Mouse (Mus musculus) kidney, adult 2 months (tissue): Measurements from ENCODE around the gene Egfl8. TPM values are rescaled to one million over a fixed set of nuclear protein-coding genes. Genes with fewer than 3 reads are reported as not detected.
A peak's percentile ranks its signal among the peaks of the same experiment; 100 is the strongest.

Experiments
- DNase-seq: peaks from one replicate; pipeline ENCODE4 v3.0.0; 2021
- H3K27ac ChIP-seq: fragments of 200-500 bp; 2 replicates; pipeline ENCODE4 v1.5.1; 2012; ENCODE audit warnings: low read depth, low read length, control low read depth, inconsistent platforms; ENCODE audit not compliant: insufficient read depth
- H3K27me3 ChIP-seq: fragments of 200-500 bp; replicated peaks from 2 replicates; pipeline ENCODE4 v1.6.1; 2012; ENCODE audit warnings: mild to moderate bottlenecking, moderate library complexity, low read length, inconsistent platforms; ENCODE audit not compliant: control insufficient read depth, insufficient read depth
- H3K36me3 ChIP-seq: fragments of 200-500 bp; 2 replicates; pipeline ENCODE4 v1.6.1; 2012; ENCODE audit warnings: mild to moderate bottlenecking, moderate library complexity, low read length, inconsistent platforms; ENCODE audit not compliant: control insufficient read depth, insufficient read depth
- H3K4me1 ChIP-seq: fragments of 200-500 bp; 2 replicates; pipeline ENCODE4 v1.6.1; 2011; ENCODE audit warnings: low read length; ENCODE audit not compliant: control insufficient read depth, insufficient read depth
- H3K4me3 ChIP-seq: fragments of 200-500 bp; 2 replicates; pipeline ENCODE4 v1.5.1; 2011; ENCODE audit warnings: mild to moderate bottlenecking, low read depth, low read length, control low read depth; ENCODE audit not compliant: insufficient read depth
- CTCF ChIP-seq: fragments of 200-500 bp; conservative IDR thresholded peaks from 2 replicates; pipeline ENCODE4 v1.5.1; 2011; ENCODE audit warnings: low read depth, mild to moderate bottlenecking, control low read depth, low read length, moderate library complexity, mixed read lengths; ENCODE audit not compliant: insufficient read depth, insufficient read length
- POLR2A ChIP-seq: fragments of 200-500 bp; IDR thresholded peaks from one replicate; pipeline ENCODE4 v1.6.1; 2011; ENCODE audit warnings: low read depth, low read length, control low read depth
- WGBS: fragments of 180-500 bp; shearing (Covaris S2); methylation state at CpG from one replicate; pipeline ENCODE4 v1.1.7; 2018; 5-methylcytosine and 5-hydroxymethylcytosine counted together
- polyA plus RNA-seq: library from polyadenylated mRNA; depleted of rRNA; stranded (reverse); fragments of >200 nt; gene quantifications from 2 replicates; pipeline ENCODE4 v1.2.3, GENCODE M21; 2012

The Egfl8 gene
- polyA plus RNA-seq, 1 experiment: 5.1 TPM

DNA sequence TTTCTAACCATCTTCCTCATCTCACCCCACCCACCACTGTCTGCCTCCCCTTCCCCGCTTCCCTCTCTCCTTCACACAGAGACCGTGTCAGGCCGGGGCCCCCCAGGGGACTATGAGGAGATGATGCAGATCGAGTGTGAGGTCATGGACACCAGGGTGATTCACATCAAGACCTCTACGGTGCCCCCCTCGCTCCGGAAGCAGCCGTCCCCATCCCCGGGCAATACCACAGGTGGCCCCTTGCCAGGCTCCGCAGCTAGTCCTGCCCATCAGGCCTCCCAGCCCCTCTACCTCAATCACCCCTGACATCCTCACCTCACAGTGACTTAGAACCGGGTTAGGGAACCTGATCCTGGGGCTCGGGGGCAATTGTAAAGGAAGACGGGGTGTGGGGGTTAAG, 38.6 kb upstream of the Egfl8 start:
- H3K4me3 ChIP-seq: no peak overlapping the region
- no peak for TF ChIP-seq POLR2A
- TF ChIP-seq CTCF: no peak
- 83% methylated on average over 13 of the region's 13 CpGs for WGBS
- H3K27me3 ChIP-seq: no peaks in the 10 kb centered on the region
- H3K4me1 ChIP-seq: peaks cover 11% of the 10 kb centered on the region
- peak overlapping the region; percentile 41 for H3K27ac ChIP-seq
- DNase-seq: no peak
- no peaks in the 10 kb centered on the region; the same call in 1 of the 2 replicates for H3K36me3 ChIP-seq

DNA sequence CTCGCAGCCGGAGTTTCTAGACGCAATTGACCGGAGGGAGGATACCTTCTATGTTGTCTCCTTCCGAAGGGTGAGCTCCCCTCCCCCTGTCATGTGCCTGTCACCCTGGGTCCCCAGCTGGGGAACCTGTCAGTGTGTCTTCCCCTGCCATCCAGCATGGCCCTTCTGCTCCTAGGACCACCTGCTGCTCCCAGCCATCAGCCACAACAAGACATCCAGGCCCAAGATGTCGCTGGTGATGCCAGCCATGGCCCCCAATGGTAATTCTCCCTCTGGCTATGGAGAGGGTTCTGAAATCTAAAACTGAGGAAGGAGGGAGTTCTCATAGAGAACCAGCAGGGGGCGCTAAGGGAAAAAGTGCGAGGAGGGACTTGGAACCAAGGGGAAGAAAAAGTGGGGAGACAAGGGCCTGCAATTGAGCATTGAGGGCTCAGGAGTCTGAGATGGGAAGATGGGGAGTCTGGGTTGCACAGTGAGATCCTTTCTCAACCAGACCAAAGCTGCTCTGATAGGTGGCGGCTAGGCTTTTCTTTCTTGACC, 38.0 kb upstream of the Egfl8 start:
- Histone ChIP-seq H3K27ac (no peak overlapping the region; the same call in 1 of the 2 replicates), H3K4me3 (no peak overlapping the region), H3K4me1 (peaks cover 8% of the 10 kb centered on the region; the same call in 1 of the 2 replicates), H3K27me3 (no peaks in the 10 kb centered on the region), H3K36me3 (no peaks in the 10 kb centered on the region; the same call in 1 of the 2 replicates)
- WGBS: 70% methylated on average over 9 of the region's 9 CpGs
- TF ChIP-seq CTCF (peak; percentile 65), POLR2A (no peak)
- DNase-seq: peak; percentile 60

DNA sequence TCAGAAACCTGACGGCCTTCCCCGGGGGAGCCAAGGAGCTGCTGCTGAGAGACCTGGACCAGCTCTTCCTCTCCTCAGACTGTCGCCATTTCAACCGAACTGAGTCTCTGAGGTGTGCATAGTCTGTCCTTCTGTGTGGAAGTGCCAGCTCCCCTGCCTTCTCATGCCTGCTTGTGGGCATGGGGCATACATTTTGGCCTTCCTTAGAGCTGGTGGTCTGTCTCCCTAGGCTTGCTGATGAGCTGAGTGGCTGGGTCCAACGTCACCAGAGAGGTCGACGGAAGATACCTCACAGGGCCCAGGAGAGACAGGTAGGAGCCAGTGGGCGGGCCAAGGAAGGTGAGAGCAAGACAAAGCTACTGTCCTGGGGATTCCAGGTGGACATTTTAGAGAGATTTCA, 37.2 kb upstream of the Egfl8 start:
- H3K4me3 ChIP-seq: no peak overlapping the region
- TF ChIP-seq POLR2A (no peak), CTCF (no peak)
- H3K4me1 ChIP-seq: peaks cover 8% of the 10 kb centered on the region; the same call in 1 of the 2 replicates
- no peaks in the 10 kb centered on the region; the same call in 1 of the 2 replicates for H3K36me3 ChIP-seq
- no peak for DNase-seq
- H3K27me3 ChIP-seq: no peaks in the 10 kb centered on the region
- H3K27ac ChIP-seq: no peak overlapping the region
- WGBS: 94% methylated on average over 8 of the region's 8 CpGs

DNA sequence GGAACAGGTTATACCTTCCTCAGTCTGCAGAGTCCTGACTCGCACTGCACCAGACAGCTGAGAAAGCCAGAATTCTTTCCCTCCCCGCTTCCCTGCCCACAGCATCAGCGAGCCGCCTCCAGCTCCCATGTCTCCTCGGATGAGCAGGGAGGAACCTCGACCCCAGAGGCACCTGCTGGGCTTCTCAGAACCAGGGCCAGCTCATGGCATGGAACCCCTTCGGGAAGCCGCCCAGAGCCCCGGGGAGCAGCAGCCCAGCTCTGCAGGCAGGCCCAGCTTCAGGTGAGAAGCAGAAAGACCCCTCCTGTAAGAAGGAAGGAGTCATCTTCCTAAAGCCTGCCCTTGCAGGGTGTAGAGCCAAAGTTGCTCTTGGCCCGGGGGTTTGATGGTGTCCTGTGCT, 36.8 kb upstream of the Egfl8 start:
- H3K27ac ChIP-seq: no peak overlapping the region
- no peak for DNase-seq
- H3K4me1 ChIP-seq: peaks cover 8% of the 10 kb centered on the region; the same call in 1 of the 2 replicates
- no peaks in the 10 kb centered on the region; the same call in 1 of the 2 replicates for H3K36me3 ChIP-seq
- TF ChIP-seq CTCF: no peak
- TF ChIP-seq POLR2A: no peak
- no peaks in the 10 kb centered on the region for H3K27me3 ChIP-seq
- no peak overlapping the region for H3K4me3 ChIP-seq
- 76% methylated on average over 10 of the region's 10 CpGs for WGBS

DNA sequence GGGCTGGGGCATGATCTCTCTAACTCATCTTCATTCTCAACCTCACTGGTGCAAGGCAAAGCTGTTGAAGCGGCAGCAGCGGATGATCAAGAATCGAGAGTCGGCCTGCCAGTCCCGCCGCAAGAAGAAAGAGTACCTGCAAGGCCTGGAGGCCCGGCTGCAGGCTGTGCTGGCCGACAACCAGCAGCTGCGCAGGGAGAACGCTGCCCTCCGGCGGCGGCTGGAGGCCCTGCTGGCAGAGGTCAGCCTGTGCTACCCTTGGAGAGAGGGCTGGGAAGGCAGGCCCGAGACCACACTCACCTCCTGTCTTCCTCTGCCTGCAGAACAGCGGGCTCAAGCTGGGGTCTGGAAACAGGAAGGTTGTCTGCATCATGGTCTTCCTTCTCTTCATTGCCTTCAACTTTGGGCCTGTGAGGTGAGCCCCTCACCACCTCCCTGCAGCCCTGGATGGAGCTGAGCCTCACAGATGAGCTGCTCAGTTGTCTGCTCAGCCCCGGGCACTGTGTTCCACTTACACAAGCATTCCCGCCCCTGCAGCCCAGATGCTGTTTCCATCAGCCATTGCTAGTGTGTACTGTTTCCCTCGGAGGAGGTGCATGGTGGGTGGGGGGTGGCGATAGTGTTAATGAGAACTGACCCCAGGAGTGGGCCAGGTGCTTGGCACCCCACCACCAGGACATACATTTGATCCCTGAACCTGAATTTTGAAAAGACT, 35.9 kb upstream of the Egfl8 start:
- Histone ChIP-seq H3K27ac (no peak overlapping the region), H3K4me1 (peaks cover 8% of the 10 kb centered on the region; the same call in 1 of the 2 replicates), H3K27me3 (no peaks in the 10 kb centered on the region), H3K4me3 (no peak overlapping the region), H3K36me3 (no peaks in the 10 kb centered on the region; the same call in 1 of the 2 replicates)
- TF ChIP-seq CTCF: peak; percentile 54; the same call in 1 of the 2 replicates
- no peak for TF ChIP-seq POLR2A
- WGBS: 43% methylated on average over 19 of the region's 19 CpGs
- DNase-seq: peak; percentile 69

DNA sequence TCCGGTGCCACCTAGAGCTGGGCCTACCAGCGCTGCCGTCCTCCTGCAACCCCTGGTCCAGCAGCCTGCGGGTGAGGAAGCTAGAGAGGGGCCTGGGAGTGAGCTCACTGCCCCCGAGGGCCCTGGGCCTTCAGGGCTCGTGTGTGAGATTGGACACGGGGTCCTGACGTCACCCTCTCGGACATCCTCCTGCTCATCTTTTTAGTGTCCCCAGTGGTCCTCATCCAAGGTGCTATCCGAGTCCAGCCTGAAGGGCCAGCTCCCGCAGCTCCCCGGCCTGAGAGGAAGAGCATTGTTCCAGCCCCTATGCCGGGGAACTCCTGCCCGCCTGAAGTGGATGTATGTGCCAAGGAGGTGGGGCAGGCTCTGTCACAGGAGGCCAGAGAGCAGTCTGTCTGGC, 35.0 kb upstream of the Egfl8 start:
- Histone ChIP-seq H3K4me1 (peaks cover 4% of the 10 kb centered on the region; the same call in 1 of the 2 replicates), H3K36me3 (no peaks in the 10 kb centered on the region; the same call in 1 of the 2 replicates), H3K4me3 (no peak overlapping the region), H3K27me3 (no peaks in the 10 kb centered on the region), H3K27ac (no peak overlapping the region)
- DNase-seq: no peak
- WGBS: 84% methylated on average over 14 of the region's 14 CpGs
- TF ChIP-seq CTCF: no peak
- TF ChIP-seq POLR2A: no peak
